Mouse (Mus musculus) monocyte, adult 5-6 weeks (primary cell): ENCODE results near the gene Actl6b. TPM values are rescaled to one million over a fixed set of nuclear protein-coding genes. Genes with fewer than 3 reads are reported as not detected.

Source experiments
- ATAC-seq: fragments of 153-309, 156-312 bp; replicated peaks from 2 replicates; pipeline ENCODE4 v1.8.0; 2017; ENCODE audit warnings: mild to moderate bottlenecking; ENCODE audit not compliant: low TSS enrichment, insufficient number of reproducible peaks, severe bottlenecking, poor library complexity, low FRiP score
- total RNA-seq: library from RNA; stranded (forward); fragments of 200-1000, 200-491, 200-594 nt; gene quantifications from 3 replicates; pipeline ENCODE4 v1.2.3, GENCODE M21; 2017

Gene Actl6b
- total RNA-seq, 1 experiment from 2014 or later = not detected

DNA sequence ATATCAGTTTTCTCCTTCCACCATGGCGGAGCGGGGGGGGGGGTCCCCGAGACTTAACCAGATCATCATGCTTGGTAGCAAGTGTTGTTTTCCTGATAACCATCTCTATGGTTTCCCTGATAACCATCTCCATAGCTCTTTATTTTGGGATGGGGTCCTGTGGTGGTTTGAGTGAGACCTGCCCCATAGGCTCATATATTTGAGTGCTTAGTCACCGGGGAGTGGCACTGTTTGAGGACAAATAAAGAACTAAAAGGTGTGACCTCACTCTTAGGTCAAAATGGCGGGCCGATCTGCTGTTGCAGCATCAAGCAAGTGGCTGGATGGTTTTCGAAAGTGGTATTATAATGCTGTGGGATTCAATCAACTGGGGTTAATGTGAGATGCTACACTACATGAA is 62.0 kb downstream of the Actl6b start:
- ATAC-seq = no peak

Other genes starting within 250 kb of the Actl6b start
- 250 to 289 TPM (median 261 TPM) in 3 replicates for gene Srrt, start 245.8 kb upstream of the Actl6b start, total RNA-seq
- 2.7 to 4.0 TPM (median 3.2 TPM) in 3 replicates for gene Trip6, start 239.1 kb upstream of the Actl6b start, total RNA-seq
- 24.2 to 30.4 TPM (median 25.2 TPM) in 3 replicates for gene Slc12a9, start 219.9 kb upstream of the Actl6b start, total RNA-seq
- gene Ephb4, start 203.4 kb upstream of the Actl6b start, total RNA-seq = not detected in 3 replicates
- gene Zan, start 76.5 kb upstream of the Actl6b start, total RNA-seq = not detected in 3 replicates
- 9.7 to 27.5 TPM (median 20.4 TPM) in 3 replicates for gene Pop7, start 51.0 kb upstream of the Actl6b start, total RNA-seq
- gene Gigyf1, start 35.0 kb upstream of the Actl6b start, total RNA-seq = 11.9 to 24.2 TPM (median 12.0 TPM) in 3 replicates
- not detected in 3 replicates for gene Epo, start 20.3 kb upstream of the Actl6b start, total RNA-seq
- gene Gnb2, start 20.0 kb upstream of the Actl6b start, total RNA-seq = 361 to 408 TPM (median 386 TPM) in 3 replicates
- 0.29 to 0.53 TPM (median 0.38 TPM) in 3 replicates for gene Tfr2, start 16.3 kb downstream of the Actl6b start, total RNA-seq
- gene Mospd3, start 47.5 kb downstream of the Actl6b start, total RNA-seq = 3.0 to 5.9 TPM (median 5.8 TPM) in 3 replicates
- gene Pcolce, start 60.3 kb downstream of the Actl6b start, total RNA-seq = not detected in 3 replicates
- not detected in 3 replicates for gene Fbxo24, start 75.5 kb downstream of the Actl6b start, total RNA-seq
- gene Lrch4, start 75.6 kb downstream of the Actl6b start, total RNA-seq = 34.9 to 86.0 TPM (median 77.2 TPM) in 3 replicates
- 12.9 to 28.7 TPM (median 25.9 TPM) in 3 replicates for gene Gm20605, start 75.7 kb downstream of the Actl6b start, total RNA-seq
- gene Sap25, start 87.8 kb downstream of the Actl6b start, total RNA-seq = 20.7 to 64.8 TPM (median 21.8 TPM) in 3 replicates
- gene Irs3, start 92.2 kb downstream of the Actl6b start, total RNA-seq = 0.10 TPM in 1 of 3 replicates, not detected in the others
- 7.7 to 11.8 TPM (median 9.0 TPM) in 3 replicates for gene Agfg2, start 131.2 kb downstream of the Actl6b start, total RNA-seq
- 0.19 to 1.2 TPM (median 0.43 TPM) in 3 replicates for gene Nyap1, start 188.1 kb downstream of the Actl6b start, total RNA-seq
- gene Tsc22d4, start 192.2 kb downstream of the Actl6b start, total RNA-seq = 65.2 to 107 TPM (median 70.0 TPM) in 3 replicates
- 8.7 to 10.8 TPM (median 9.5 TPM) in 3 replicates for gene Ppp1r35, start 225.3 kb downstream of the Actl6b start, total RNA-seq
- 20.7 to 27.6 TPM (median 21.5 TPM) in 3 replicates for gene Mepce, start 234.1 kb downstream of the Actl6b start, total RNA-seq
- gene Zcwpw1, start 234.3 kb downstream of the Actl6b start, total RNA-seq = 5.5 to 18.4 TPM (median 12.3 TPM) in 3 replicates